Mouse (Mus musculus) liver, embryonic 16.5 days (tissue): ENCODE measurements at regions not wholly inside any gene's neighbourhood (a gene's known extent, or its start where the extent isn't known, plus 50 kb on each side); places are given as distances from the start of the nearest gene placed in this dataset.

Source experiments
- ATAC-seq: fragments of 200-750 bp; cut with Nextera tagmentation; 2 replicates; pipeline ENCODE4 v1.8.0; 2017; ENCODE audit warnings: low read depth, mild to moderate bottlenecking, moderate number of reproducible peaks, moderate library complexity
- H3K27ac ChIP-seq: fragments of 300-500 bp; sonication (generic); 2 replicates; pipeline ENCODE4 v1.5.1; 2014; ENCODE audit warnings: mild to moderate bottlenecking, low read length
- H3K27me3 ChIP-seq: fragments of 300-500 bp; sonication (generic); 2 replicates; pipeline ENCODE4 v1.6.1; 2014; ENCODE audit warnings: low read depth, low read length, mixed read lengths; ENCODE audit not compliant: control insufficient read depth, insufficient read depth
- H3K36me3 ChIP-seq: fragments of 300-500 bp; sonication (generic); 2 replicates; pipeline ENCODE4 v1.6.1; 2014; ENCODE audit warnings: mild to moderate bottlenecking; ENCODE audit not compliant: control insufficient read depth, insufficient read depth
- H3K4me1 ChIP-seq: fragments of 300-500 bp; sonication (generic); 2 replicates; pipeline ENCODE4 v1.6.1; 2014; ENCODE audit warnings: low read depth, low read length, mixed read lengths; ENCODE audit not compliant: control insufficient read depth
- H3K4me2 ChIP-seq: fragments of 300-500 bp; sonication (generic); 2 replicates; pipeline ENCODE4 v1.6.1; 2014; ENCODE audit warnings: low read depth, low read length, mixed read lengths
- H3K4me3 ChIP-seq: fragments of 300-500 bp; sonication (generic); 2 replicates; pipeline ENCODE4 v1.5.1; 2014; ENCODE audit warnings: low read depth, mild to moderate bottlenecking, low read length
- H3K9ac ChIP-seq: fragments of 300-500 bp; sonication (generic); 2 replicates; pipeline ENCODE4 v1.6.1; 2014; ENCODE audit warnings: low read depth, low read length
- H3K9me3 ChIP-seq: fragments of 300-500 bp; sonication (generic); replicated peaks from 2 replicates; pipeline ENCODE4 v1.6.1; 2016; ENCODE audit warnings: low read length; ENCODE audit not compliant: control insufficient read depth
- WGBS: fragments of 180-500 bp; shearing (Covaris S2); extraction: QIAGEN DNeasy Blood & Tissue Kit; methylation state at CpG from one replicate; pipeline ENCODE4 v1.1.7; 2014; ENCODE audit not compliant: insufficient replicate concordance; 5-methylcytosine and 5-hydroxymethylcytosine counted together

DNA sequence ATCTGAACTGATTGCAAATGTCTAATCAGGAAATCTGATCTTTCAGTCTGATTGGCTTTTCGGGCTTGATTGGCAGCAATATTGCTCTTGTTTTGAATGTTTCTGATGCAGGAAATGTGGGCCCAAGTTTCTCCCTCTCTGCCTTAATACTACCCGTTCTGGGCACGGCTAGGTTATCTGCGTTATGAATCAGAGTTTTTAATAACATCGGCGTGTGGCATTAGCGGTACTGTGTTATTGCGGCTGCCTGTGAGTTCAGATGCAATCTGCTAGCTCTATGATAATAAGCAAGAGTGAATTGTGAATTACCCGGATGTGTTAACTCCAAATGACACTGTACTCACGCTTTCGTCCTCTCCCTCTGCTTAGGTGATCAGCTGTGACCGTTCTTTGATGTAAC lies 316.2 kb upstream of the Kif2a start:
- Histone ChIP-seq H3K27me3 (no peaks in the 10 kb centered on the region), H3K4me3 (no peak overlapping the region), H3K4me2 (no peak overlapping the region), H3K9me3 (no peaks in the 10 kb centered on the region), H3K36me3 (no peaks in the 10 kb centered on the region), H3K9ac (no peak overlapping the region), H3K4me1 (no peaks in the 10 kb centered on the region), H3K27ac (no peak overlapping the region)
- WGBS: 76% methylated on average over 12 of the region's 12 CpGs
- no peak for ATAC-seq

DNA sequence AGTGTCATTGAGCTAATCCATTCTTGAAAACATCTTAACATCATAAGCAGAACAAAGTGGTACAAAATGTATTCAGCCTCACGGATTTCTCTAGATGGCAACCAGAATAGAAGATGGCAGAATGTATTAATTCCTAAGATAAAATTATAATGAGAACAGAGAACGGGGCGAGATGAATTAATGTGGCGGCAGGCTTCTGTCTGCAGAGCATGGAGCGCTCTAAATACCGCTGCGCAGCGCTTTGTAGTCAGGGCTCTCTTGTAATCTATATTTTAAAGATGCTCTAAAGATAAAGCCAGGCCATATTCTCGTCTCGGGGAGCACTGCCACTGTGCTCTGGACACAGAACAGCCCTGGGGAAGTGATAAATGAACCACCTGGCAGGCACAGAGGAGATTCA lies 315.2 kb upstream of the Kif2a start:
- no peak overlapping the region for H3K4me3 ChIP-seq

GRCm38 (mm10) chr13:107329348-107329747 lies 307.4 kb upstream of the Kif2a start:
- Histone ChIP-seq H3K4me1 (no peaks in the 10 kb centered on the region), H3K9me3 (no peaks in the 10 kb centered on the region), H3K36me3 (no peaks in the 10 kb centered on the region), H3K9ac (no peak overlapping the region), H3K27me3 (no peaks in the 10 kb centered on the region), H3K4me3 (no peak overlapping the region), H3K4me2 (no peak overlapping the region), H3K27ac (no peak overlapping the region)
- 60% methylated on average over 5 of the region's 5 CpGs for WGBS
- ATAC-seq: no peak

More for the DNA sequence above, 315.2 kb upstream of the Kif2a start:
- no peak overlapping the region for H3K9ac ChIP-seq
- WGBS: 66% methylated on average over 10 of the region's 10 CpGs
- H3K4me1 ChIP-seq: no peaks in the 10 kb centered on the region
- H3K27ac ChIP-seq: no peak overlapping the region
- no peak for ATAC-seq
- H3K4me2 ChIP-seq: no peak overlapping the region
- H3K27me3 ChIP-seq: no peaks in the 10 kb centered on the region
- no peaks in the 10 kb centered on the region for H3K36me3 ChIP-seq
- H3K9me3 ChIP-seq: no peaks in the 10 kb centered on the region

- Histone ChIP-seq H3K9ac (no peak overlapping the region), H3K4me1 (no peaks in the 10 kb centered on the region), H3K27me3 (no peaks in the 10 kb centered on the region), H3K36me3 (no peaks in the 10 kb centered on the region), H3K9me3 (no peaks in the 10 kb centered on the region), H3K4me2 (no peak overlapping the region), H3K4me3 (no peak overlapping the region), H3K27ac (no peak overlapping the region)
- ATAC-seq: no peak
- 38% methylated on average over 3 of the region's 3 CpGs for WGBS
These were observed 304.0 kb upstream of the Kif2a start for GRCm38 (mm10) chr13:107325707-107326495.

DNA sequence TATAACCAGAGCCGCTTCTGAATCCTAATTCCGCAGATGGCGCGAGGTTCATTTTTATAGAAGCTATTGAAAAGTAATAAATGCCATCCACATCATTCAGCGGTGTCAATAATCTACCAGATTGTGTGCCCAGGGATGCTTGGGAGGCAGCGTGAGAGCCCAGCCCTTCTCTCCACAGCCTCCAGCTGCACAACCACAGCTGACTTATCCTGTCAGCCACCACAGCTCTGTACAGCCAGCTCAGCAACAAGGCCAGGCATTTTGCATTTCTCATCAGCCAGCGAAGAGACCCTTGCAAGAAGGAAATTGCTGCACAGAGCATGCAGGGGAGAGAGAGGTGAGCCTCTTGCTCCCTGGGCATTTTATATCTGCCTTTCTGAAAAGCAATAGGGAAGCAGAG lies 292.8 kb upstream of the Kif2a start:
- ATAC-seq: no peak
- no peaks in the 10 kb centered on the region for H3K36me3 ChIP-seq
- H3K4me2 ChIP-seq: no peak overlapping the region
- H3K9ac ChIP-seq: no peak overlapping the region
- H3K27ac ChIP-seq: no peak overlapping the region
- no peaks in the 10 kb centered on the region for H3K9me3 ChIP-seq
- WGBS: 75% methylated on average over 7 of the region's 7 CpGs
- no peak overlapping the region for H3K4me3 ChIP-seq
- no peaks in the 10 kb centered on the region for H3K4me1 ChIP-seq
- no peaks in the 10 kb centered on the region for H3K27me3 ChIP-seq

GRCm38 (mm10) chr13:107308958-107309639 lies 287.2 kb upstream of the Kif2a start:
- Histone ChIP-seq H3K4me1 (no peaks in the 10 kb centered on the region), H3K4me3 (no peak overlapping the region), H3K4me2 (no peak overlapping the region), H3K27ac (no peak overlapping the region), H3K9me3 (no peaks in the 10 kb centered on the region), H3K27me3 (no peaks in the 10 kb centered on the region), H3K9ac (no peak overlapping the region), H3K36me3 (no peaks in the 10 kb centered on the region)
- 59% methylated on average over 6 of the region's 6 CpGs for WGBS
- ATAC-seq: no peak

DNA sequence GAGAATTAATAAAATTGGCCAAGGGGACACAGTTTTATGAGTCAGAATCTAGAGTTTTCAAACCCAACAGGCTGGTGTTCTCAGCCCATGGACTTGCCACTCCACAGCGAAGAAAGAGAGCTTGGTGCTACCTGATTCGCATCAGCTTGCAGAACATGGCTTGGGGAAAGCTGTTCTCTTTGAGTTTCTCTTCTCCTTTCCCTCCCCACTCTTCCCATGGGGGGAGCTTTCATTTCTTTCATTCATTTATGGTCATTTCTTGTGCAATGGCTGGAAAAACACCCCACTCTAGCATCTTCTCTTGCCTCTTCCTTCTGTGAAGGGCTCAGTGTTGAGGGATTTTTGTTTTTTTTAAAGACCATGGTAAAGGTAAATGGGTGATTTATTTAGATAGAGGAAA lies 286.5 kb upstream of the Kif2a start:
- Histone ChIP-seq H3K9ac (no peak overlapping the region), H3K27me3 (no peaks in the 10 kb centered on the region), H3K4me2 (no peak overlapping the region), H3K4me1 (no peaks in the 10 kb centered on the region), H3K27ac (no peak overlapping the region), H3K36me3 (no peaks in the 10 kb centered on the region), H3K9me3 (no peaks in the 10 kb centered on the region), H3K4me3 (no peak overlapping the region)
- 43% methylated on average over 2 of the region's 2 CpGs for WGBS
- no peak for ATAC-seq

DNA sequence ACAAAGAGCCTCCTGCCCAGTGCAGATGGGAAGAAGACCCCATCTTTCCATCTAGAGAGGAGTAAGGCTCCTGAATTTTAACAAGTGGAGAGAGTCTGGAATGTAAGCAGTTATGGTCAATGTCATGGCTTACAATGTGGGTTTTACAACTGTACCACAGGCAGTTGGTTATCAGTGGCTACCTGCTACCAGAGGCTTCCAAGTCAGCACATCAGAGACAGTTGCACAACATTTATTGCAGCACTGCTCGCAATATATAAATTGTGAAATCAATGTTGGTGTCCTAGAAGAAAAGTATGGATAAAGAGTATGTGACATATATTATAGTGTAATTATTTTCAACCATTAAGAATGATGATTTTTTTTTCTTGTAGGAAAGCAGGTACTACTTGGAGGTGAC lies 285.0 kb upstream of the Kif2a start:
- Histone ChIP-seq H3K27me3 (no peaks in the 10 kb centered on the region), H3K27ac (no peak overlapping the region), H3K36me3 (no peaks in the 10 kb centered on the region), H3K4me2 (no peak overlapping the region), H3K4me1 (no peaks in the 10 kb centered on the region), H3K9me3 (no peaks in the 10 kb centered on the region), H3K9ac (no peak overlapping the region), H3K4me3 (no peak overlapping the region)
- ATAC-seq: no peak
- WGBS: 49% methylated on average over 1 of the region's 1 CpGs

DNA sequence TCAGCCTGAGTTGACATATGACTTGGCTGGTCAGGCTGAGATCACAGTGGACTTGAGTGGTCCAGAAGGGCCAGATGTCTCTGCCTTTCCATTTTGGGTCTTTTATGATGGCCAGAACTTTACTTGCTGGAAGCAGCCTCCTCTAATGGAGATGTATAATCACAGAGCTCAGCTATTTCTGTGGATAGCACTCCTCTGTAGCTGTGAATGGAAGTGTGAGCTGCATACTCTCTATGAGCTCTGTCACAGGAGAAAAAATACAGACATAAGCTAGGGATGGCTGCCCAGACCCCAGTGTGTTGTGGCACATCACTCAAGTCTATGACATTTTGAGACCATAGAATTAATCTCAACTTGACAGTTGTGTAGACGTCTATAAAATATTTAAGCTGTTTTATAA lies 284.3 kb upstream of the Kif2a start:
- no peaks in the 10 kb centered on the region for H3K27me3 ChIP-seq
- no peak overlapping the region for H3K4me2 ChIP-seq
- no peak overlapping the region for H3K27ac ChIP-seq
- H3K4me1 ChIP-seq: no peaks in the 10 kb centered on the region
- ATAC-seq: no peak
- 46% methylated on average over 1 of the region's 1 CpGs for WGBS
- no peaks in the 10 kb centered on the region for H3K9me3 ChIP-seq
- H3K4me3 ChIP-seq: no peak overlapping the region
- no peak overlapping the region for H3K9ac ChIP-seq
- H3K36me3 ChIP-seq: no peaks in the 10 kb centered on the region
